Comparison of ENCODE assay signal across 8 mouse cellular contexts in the genomic region with DNA sequence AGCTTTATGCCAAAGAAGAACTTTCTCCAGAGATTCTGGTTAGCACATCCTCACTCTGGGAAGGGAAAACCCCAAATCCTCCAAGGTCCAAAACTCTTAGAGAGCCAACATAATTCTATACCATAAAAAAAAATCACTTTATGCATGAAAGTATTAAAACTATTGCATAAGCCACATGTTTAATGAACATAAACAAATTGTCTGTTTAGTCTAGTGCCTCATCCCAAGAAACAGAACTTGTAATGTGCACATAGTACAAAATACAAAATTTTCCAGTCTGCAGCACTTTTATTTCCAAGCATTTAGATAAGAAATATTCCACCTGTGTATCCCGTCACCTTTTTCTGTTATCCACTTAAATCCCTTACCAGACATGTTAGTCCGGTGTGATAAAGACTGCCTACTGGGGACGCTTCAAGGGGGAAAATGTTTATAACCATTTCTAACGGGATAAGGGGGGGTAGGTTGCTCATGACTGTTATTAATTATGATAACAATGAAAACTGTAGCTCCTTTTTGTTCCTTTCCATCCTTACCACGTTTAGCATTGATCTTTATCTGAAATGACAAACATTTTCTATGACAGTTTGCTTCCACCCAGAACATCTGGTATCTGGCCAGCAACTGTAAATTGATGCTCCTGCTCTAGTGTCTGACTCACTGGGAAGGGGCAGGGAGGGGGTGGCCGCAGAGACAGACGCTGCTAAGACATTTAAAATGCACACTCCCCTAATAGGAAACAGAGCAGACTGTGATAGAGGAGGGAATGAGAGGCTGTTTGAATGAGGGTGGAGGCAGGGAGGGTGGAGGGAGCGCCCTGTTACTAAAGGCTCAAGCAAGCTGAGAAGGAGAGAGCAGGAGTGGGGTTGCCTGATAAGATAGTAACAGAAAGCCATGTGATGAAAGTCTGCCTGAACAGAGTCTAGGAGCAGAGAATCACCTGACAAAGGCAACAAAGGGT.
DNase-seq lines count a peak whose midpoint lies in the region; ATAC-seq lines count a peak whose summit lies in the region.

No protein-coding gene starts in this region.

- no peaks in the 10 kb centered on the region for H3K9me3 ChIP-seq in lung, embryonic 15.5 days
- H3K9me3 ChIP-seq in liver, embryonic 11.5 days (ENCODE audit: control insufficient read depth, low read length) = no peaks in the 10 kb centered on the region

- 16% methylated on average over 8 of the region's 8 CpGs for WGBS in lung, embryonic 15.5 days
- 24% methylated on average over 8 of the region's 8 CpGs for WGBS in liver, embryonic 11.5 days

- H3K36me3 ChIP-seq in lung, embryonic 15.5 days = no peaks in the 10 kb centered on the region
- no peaks in the 10 kb centered on the region for H3K36me3 ChIP-seq in liver, embryonic 11.5 days (ENCODE audit: control insufficient read depth, insufficient read depth, low read length)

- no peak for DNase-seq in lung, adult 18-20 months
- peak; percentile 53 for DNase-seq in liver, embryonic 11.5 days (ENCODE audit: low spot score)
- DNase-seq in yolk sac, embryonic 10.5 days (ENCODE audit: low spot score) = peak; percentile 38
- DNase-seq in ovary, postnatal 10 days (ENCODE audit: low spot score) = no peak
- no peak for DNase-seq in layer of hippocampus, postnatal 14 days (ENCODE audit: low spot score in 2 of 2)
- DNase-seq in urinary bladder, adult 18-20 months (ENCODE audit: low spot score in 2 of 2) = no peak

- H3K27me3 ChIP-seq in lung, embryonic 15.5 days = no peaks in the 10 kb centered on the region
- H3K27me3 ChIP-seq in liver, embryonic 11.5 days (replicated peaks; ENCODE audit: control insufficient read depth, insufficient read depth, low read length) = no peaks in the 10 kb centered on the region

- H3K4me1 ChIP-seq in lung, embryonic 15.5 days = peaks cover 13% of the 10 kb centered on the region
- H3K4me1 ChIP-seq in liver, embryonic 11.5 days (replicated peaks; ENCODE audit: control insufficient read depth, insufficient read depth, low read length) = peaks cover 9% of the 10 kb centered on the region

- no peak overlapping the region for H3K27ac ChIP-seq in lung, embryonic 15.5 days
- H3K27ac ChIP-seq in liver, embryonic 11.5 days (ENCODE audit: low read depth, low read length) = peak overlapping the region; percentile 55; the same call in 1 of the 2 replicates

- peak; percentile 91; the same call in 1 of the 2 replicates for ATAC-seq in lung, embryonic 15.5 days (ENCODE audit: borderline replicate concordance, extremely low read depth, low FRiP score, low TSS enrichment)
- ATAC-seq in erythroblast, adult 5-6 weeks (replicated peaks; ENCODE audit: low FRiP score, poor library complexity, severe bottlenecking) = peak; percentile 87
- peak; percentile 98 for ATAC-seq in liver, embryonic 11.5 days (replicated peaks; ENCODE audit: low FRiP score)

- peak overlapping the region; percentile 20; the same call in 1 of the 2 replicates for H3K4me2 ChIP-seq in lung, embryonic 15.5 days
- peak overlapping the region; percentile 36; the same call in 1 of the 2 replicates for H3K4me2 ChIP-seq in liver, embryonic 11.5 days

- H3K4me3 ChIP-seq in lung, embryonic 15.5 days = no peak overlapping the region
- H3K4me3 ChIP-seq in liver, embryonic 11.5 days (ENCODE audit: low read depth, low read length) = no peak overlapping the region

- H3K9ac ChIP-seq in lung, embryonic 15.5 days = no peak overlapping the region
- no peak overlapping the region for H3K9ac ChIP-seq in liver, embryonic 11.5 days (ENCODE audit: low read depth, low read length)

Comparison
In these comparisons a context has a peak if more than half of its experiments do, and no peak if none do; other contexts are left out.
1. DNase-seq: peak in liver, embryonic 11.5 days (single experiment) and yolk sac, embryonic 10.5 days (single experiment); none in lung, adult 18-20 months (0 of 2), ovary, postnatal 10 days (single experiment), layer of hippocampus, postnatal 14 days (0 of 2) and urinary bladder, adult 18-20 months (0 of 2).
2. Peak in every context shown above with its lines, with median percentiles within 50 percentile points of each other: ATAC-seq.